Mouse (Mus musculus) lung, postnatal 0 days (tissue): Measurements from ENCODE around the gene Mrpl41. TPM values are rescaled to one million over a fixed set of nuclear protein-coding genes. Genes with fewer than 3 reads are reported as not detected.
A peak's percentile ranks its signal among the peaks of the same experiment; 100 is the strongest.
"Not testable (repeated sequence)": the region's sequence is repeated elsewhere in the genome, so short reads cannot be mapped to it uniquely, and the experiment has no call there.

Experiments
- ATAC-seq: fragments of 200-750 bp; cut with Nextera tagmentation; 2 replicates; pipeline ENCODE4 v1.8.0; 2017; ENCODE audit warnings: moderate library complexity
- DNase-seq: peaks from one replicate; pipeline ENCODE4 v3.0.0-alpha.2; 2016; ENCODE audit warnings: low spot score
- H3K27ac ChIP-seq: fragments of 300-500 bp; sonication (generic); 2 replicates; pipeline ENCODE4 v1.5.1; 2014; ENCODE audit warnings: antibody characterized with exemption, mild to moderate bottlenecking, low read length, mixed read lengths
- H3K27me3 ChIP-seq: fragments of 300-500 bp; sonication (generic); replicated peaks from 2 replicates; pipeline ENCODE4 v1.6.1; 2014; ENCODE audit warnings: low read length, mixed read lengths; ENCODE audit not compliant: insufficient read depth
- H3K36me3 ChIP-seq: fragments of 300-500 bp; sonication (generic); 2 replicates; pipeline ENCODE4 v1.6.1; 2014; ENCODE audit warnings: low read length, mixed read lengths; ENCODE audit not compliant: insufficient read depth
- H3K4me1 ChIP-seq: fragments of 300-500 bp; sonication (generic); 2 replicates; pipeline ENCODE4 v1.6.1; 2014; ENCODE audit warnings: antibody characterized with exemption, low read depth, low read length, mixed read lengths; ENCODE audit not compliant: insufficient read depth
- H3K4me2 ChIP-seq: fragments of 300-500 bp; sonication (generic); replicated peaks from 2 replicates; pipeline ENCODE4 v1.6.1; 2014; ENCODE audit warnings: low read depth, mild to moderate bottlenecking, low read length, moderate library complexity, mixed read lengths
- H3K4me3 ChIP-seq: fragments of 300-500 bp; sonication (generic); 2 replicates; pipeline ENCODE4 v1.5.1; 2014; ENCODE audit warnings: low read depth, low read length
- H3K9ac ChIP-seq: fragments of 300-500 bp; sonication (generic); replicated peaks from 2 replicates; pipeline ENCODE4 v1.6.1; 2014; ENCODE audit warnings: low read depth, mild to moderate bottlenecking
- H3K9me3 ChIP-seq: fragments of 300-500 bp; sonication (generic); 2 replicates; pipeline ENCODE4 v1.6.1; 2016; ENCODE audit warnings: low read length, mixed read lengths
- CTCF ChIP-seq: IDR thresholded peaks from 2 replicates; pipeline ENCODE4 v1.5.1; 2016; ENCODE audit warnings: antibody characterized with exemption, mild to moderate bottlenecking
- EP300 ChIP-seq: IDR thresholded peaks from 2 replicates; pipeline ENCODE4 v1.6.1; 2016; ENCODE audit warnings: antibody characterized with exemption, mild to moderate bottlenecking, control low read depth
- WGBS: fragments of 180-500 bp; shearing (Covaris S2); extraction: QIAGEN DNeasy Blood & Tissue Kit; methylation state at CpG from one replicate; pipeline ENCODE4 v1.1.7; 2014; 5-methylcytosine and 5-hydroxymethylcytosine counted together
- polyA plus RNA-seq: library from polyadenylated mRNA; unstranded; fragments of >200 nt; fragmentation: Nextera tagmentation; extraction: Ambion mirVana; gene quantifications from 2 replicates; pipeline ENCODE4 v1.2.1, GENCODE M21; 2015

Gene Mrpl41
- polyA plus RNA-seq, 1 experiment from 2014 or later = 98.4 TPM

DNA sequence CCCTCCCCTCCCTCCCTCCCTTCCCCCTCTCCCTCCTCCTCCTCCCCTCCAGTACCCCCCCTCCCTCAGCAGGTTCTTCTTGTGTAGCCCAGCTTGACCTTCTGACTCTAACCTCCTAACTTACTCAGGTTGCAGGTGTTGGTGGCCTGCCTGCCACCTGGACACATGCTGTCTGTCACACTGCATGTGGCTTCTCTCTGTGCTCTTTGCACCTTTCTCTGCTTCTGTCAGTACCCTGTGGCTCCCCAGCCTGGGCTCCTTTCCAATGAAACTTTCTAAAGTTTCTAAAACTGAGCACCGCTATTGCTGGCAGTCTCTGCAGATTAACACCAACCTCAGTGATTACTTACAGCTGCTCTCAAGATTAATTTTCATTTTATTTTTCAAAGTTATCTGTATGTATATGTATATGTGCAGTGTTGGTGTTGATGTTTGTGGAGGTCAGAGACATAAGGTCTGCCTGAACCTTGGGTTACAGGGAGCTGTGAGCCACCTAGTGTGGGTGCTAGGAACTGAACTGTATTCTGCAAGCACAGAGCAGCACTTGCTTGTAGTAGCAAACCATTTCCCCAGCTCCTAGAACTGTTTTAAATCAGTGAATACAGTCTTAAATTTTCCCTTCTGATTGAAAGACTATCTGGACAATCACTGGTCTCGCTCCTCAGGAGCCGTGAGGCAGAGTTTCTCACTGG lies 25.8 kb upstream of the Mrpl41 start:
- TF ChIP-seq EP300 = no peak
- peak; percentile 71 for TF ChIP-seq CTCF
- H3K27ac ChIP-seq = no peak overlapping the region
- H3K4me3 ChIP-seq = no peak overlapping the region
- H3K4me1 ChIP-seq = no peaks in the 10 kb centered on the region
- H3K27me3 ChIP-seq = no peaks in the 10 kb centered on the region
- 65% methylated on average over 3 of the region's 3 CpGs for WGBS
- H3K4me2 ChIP-seq = no peak overlapping the region
- H3K36me3 ChIP-seq = no peaks in the 10 kb centered on the region
- no peak for ATAC-seq
- DNase-seq = peak; percentile 46
- H3K9me3 ChIP-seq = no peaks in the 10 kb centered on the region
- no peak overlapping the region for H3K9ac ChIP-seq

DNA sequence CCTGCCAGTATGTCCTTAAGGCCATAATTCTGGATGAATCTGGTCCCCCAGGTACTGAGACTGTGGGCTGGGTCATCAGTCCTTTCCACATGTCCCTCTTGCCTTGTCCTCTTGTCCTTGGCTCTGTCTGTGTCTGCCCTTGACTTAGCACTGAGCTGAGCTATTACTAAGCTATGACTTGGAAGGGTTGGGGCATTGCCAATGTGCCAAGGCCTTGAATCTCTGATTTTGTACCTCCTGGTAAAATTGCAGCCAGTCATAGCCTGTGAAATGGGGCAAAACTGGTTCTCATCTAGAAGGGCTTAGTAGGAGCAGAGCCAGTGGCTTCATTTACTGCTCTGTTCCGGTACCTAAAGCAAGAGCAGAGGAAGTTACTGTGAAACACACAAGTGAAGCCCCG lies 21.6 kb upstream of the Mrpl41 start:
- Histone ChIP-seq H3K9ac (no peak overlapping the region), H3K9me3 (no peaks in the 10 kb centered on the region), H3K4me2 (no peak overlapping the region), H3K36me3 (no peaks in the 10 kb centered on the region), H3K4me1 (no peaks in the 10 kb centered on the region), H3K4me3 (no peak overlapping the region), H3K27me3 (no peaks in the 10 kb centered on the region), H3K27ac (no peak overlapping the region)
- no peak for DNase-seq
- no peak for ATAC-seq
- TF ChIP-seq EP300 (no peak), CTCF (no peak)
- WGBS = 86% methylated on average over 2 of the region's 2 CpGs

DNA sequence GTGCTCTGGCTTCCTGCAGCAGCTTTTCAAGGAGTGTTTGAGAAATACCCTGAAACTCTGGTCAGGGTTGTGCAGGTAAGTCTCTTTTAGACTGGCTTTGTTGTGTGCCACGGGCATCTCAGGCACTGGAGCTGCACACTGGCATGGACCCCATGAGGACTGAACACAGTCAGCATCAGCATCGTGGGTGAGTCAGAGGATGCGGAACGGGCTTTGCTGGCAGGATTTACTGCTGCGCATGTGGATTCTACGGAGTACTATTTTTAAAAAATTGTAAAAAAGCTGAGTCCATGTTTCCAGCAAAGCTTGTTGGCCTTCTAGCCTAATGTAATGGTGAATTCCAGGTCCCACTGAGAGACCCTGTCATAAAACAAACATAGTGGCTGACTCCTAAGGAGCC lies 20.4 kb upstream of the Mrpl41 start:
- H3K9me3 ChIP-seq = no peaks in the 10 kb centered on the region
- H3K36me3 ChIP-seq = no peaks in the 10 kb centered on the region
- H3K4me1 ChIP-seq = no peaks in the 10 kb centered on the region
- no peak overlapping the region for H3K4me2 ChIP-seq
- no peak overlapping the region for H3K4me3 ChIP-seq
- no peak overlapping the region for H3K27ac ChIP-seq
- ATAC-seq (no peak), DNase-seq (no peak)
- no peaks in the 10 kb centered on the region for H3K27me3 ChIP-seq
- TF ChIP-seq CTCF (no peak), EP300 (no peak)
- WGBS = 91% methylated on average over 6 of the region's 6 CpGs
- no peak overlapping the region for H3K9ac ChIP-seq

DNA sequence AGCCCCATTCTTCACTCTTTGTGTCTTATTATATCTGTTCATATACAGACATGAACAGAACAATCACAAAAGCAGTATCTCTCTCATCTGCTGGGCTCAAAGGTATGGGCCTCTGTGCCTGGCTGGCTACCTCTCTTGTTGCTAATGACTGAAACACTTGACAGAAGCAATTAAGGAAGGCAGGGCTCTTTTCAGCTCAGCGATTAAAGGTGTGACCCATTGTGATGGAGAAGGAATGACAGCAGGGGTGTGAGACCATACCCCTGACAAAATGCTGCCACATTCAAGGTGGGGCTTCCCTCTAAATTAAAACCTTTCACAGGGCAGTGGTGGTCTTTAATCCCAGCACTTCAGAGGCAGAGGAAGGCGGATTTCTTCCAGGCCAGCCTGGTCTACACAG lies 12.9 kb upstream of the Mrpl41 start:
- Histone ChIP-seq H3K4me3 (no peak overlapping the region), H3K36me3 (peaks cover 9% of the 10 kb centered on the region; the same call in 1 of the 2 replicates), H3K27me3 (no peaks in the 10 kb centered on the region), H3K9ac (no peak overlapping the region), H3K4me2 (no peak overlapping the region), H3K9me3 (no peaks in the 10 kb centered on the region), H3K27ac (no peak overlapping the region), H3K4me1 (no peaks in the 10 kb centered on the region)
- no peak for TF ChIP-seq CTCF
- TF ChIP-seq EP300 = no peak
- no peak for ATAC-seq
- DNase-seq = no peak
- WGBS = 61% methylated on average over 2 of the region's 2 CpGs

DNA sequence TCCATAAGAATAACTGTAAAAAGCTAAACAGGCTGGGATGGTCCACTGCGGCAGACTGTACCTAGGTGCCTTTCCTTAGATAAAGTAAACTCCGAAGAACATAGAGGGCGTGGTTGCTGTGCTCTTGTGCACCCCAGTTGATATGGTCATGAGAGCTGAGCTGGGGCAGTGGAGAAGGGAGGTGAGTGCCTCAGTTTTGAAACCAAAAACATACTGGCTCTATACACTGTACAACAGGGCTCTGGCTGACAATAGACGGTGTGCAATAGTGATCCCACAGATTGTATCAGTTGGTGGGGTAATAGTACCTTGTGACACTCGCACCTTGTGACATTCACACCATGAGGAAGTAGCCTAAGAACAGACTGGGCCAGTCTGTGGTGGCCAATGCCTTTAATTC lies 2.1 kb upstream of the Mrpl41 start:
- Histone ChIP-seq H3K36me3 (no peaks in the 10 kb centered on the region), H3K4me3 (no peak overlapping the region), H3K9me3 (no peaks in the 10 kb centered on the region), H3K9ac (no peak overlapping the region), H3K27ac (0 out of 2 replicates have a peak overlapping the region, but pooled peaks have one; percentile 14), H3K4me1 (peaks cover 9% of the 10 kb centered on the region; the same call in 1 of the 2 replicates), H3K4me2 (no peak overlapping the region), H3K27me3 (no peaks in the 10 kb centered on the region)
- DNase-seq (peak; percentile 45), ATAC-seq (no peak)
- 90% methylated on average over 5 of the region's 5 CpGs for WGBS
- TF ChIP-seq EP300 = no peak
- no peak for TF ChIP-seq CTCF

DNA sequence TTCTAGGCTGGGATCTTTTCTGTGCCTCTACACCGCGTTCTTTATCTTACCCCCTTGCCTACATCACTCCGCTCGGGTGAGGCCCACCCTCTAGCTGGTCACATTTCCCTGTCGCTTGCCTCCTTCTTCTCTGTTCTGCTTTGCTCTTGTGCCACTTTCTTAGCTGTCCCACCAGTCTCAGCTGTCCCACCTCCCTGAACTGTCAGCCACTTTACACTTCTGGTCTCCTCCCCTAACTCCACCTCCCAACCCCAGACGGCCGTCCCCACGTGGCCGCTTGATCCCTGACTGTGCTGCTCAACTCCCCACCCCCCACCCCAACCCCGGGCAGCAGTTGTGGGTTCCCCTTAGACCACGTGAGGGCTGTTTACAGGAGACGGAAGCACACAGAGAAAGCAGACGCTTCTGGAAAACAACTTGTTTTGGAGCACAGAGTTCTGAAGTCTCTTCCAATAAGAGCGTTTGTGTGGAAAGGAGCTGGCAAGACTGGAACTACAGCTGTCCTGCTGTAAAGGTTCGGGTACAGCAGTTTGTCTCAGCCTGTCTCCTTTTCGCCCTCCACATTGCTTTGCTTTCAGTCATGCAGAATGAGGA lies 903 bp upstream of the Mrpl41 start, which contains the start of gene Pnpla7:
Pnpla7 (plus strand) TSS at position 330 of the 594 bp plus-strand sequence.
- H3K4me1 ChIP-seq = peaks cover 9% of the 10 kb centered on the region; the same call in 1 of the 2 replicates
- peak within 1 kb of the TSS; percentile 71 for H3K4me3 ChIP-seq
- WGBS = 1% methylated on average over 16 of the region's 16 CpGs
- peak; percentile 97 for DNase-seq
- TF ChIP-seq EP300 = 0 out of 2 replicates have a peak, but pooled peaks have one; percentile 35
- no peak for TF ChIP-seq CTCF
- peak within 1 kb of the TSS; percentile 97 for H3K4me2 ChIP-seq
- ATAC-seq = peak; percentile 74
- no peaks in the 10 kb centered on the region for H3K27me3 ChIP-seq
- peak within 1 kb of the TSS; percentile 76 for H3K9ac ChIP-seq
- H3K9me3 ChIP-seq = no peaks in the 10 kb centered on the region
- peak within 1 kb of the TSS; percentile 91 for H3K27ac ChIP-seq
- H3K36me3 ChIP-seq = no peaks in the 10 kb centered on the region

DNA sequence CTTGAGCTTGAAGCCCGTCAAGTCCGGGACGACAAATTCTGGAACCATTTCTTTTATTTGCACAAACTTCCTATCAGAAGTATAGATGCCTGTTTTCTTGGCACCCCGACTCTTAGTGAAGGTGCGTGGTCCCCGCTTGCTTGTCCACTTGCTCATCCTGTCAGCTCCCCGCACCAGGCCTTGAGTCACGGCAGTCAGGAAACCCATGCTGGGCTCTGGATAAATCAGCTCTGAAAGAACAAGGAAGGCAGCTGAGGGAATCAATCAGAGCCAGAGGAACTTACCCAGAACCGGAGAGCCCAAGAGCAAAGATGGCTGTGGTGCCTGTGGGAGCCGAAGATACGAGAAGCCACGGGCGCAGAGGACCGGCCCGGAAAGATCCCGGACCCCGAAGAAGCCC lies 446 bp downstream of the Mrpl41 start:
- H3K9ac ChIP-seq = peak overlapping the region; percentile 76
- not testable (repeated sequence) for H3K4me1 ChIP-seq, H3K36me3 ChIP-seq, DNase-seq, H3K27me3 ChIP-seq, H3K9me3 ChIP-seq, ATAC-seq
- H3K4me2 ChIP-seq = peak overlapping the region; percentile 97
- 3% methylated on average over 17 of the region's 17 CpGs for WGBS
- H3K4me3 ChIP-seq = peak overlapping the region; percentile 71
- H3K27ac ChIP-seq = peak overlapping the region; percentile 88
